Mouse (Mus musculus) kidney, adult 9 months (tissue): ENCODE measurements around the gene Tes.
"Not testable (repeated sequence)": the region's sequence is repeated elsewhere in the genome, so short reads cannot be mapped to it uniquely, and the experiment has no call there.

Experiments used
- DNase-seq: peaks from one replicate; pipeline ENCODE4 v3.0.0; 2022

The Tes gene

DNA sequence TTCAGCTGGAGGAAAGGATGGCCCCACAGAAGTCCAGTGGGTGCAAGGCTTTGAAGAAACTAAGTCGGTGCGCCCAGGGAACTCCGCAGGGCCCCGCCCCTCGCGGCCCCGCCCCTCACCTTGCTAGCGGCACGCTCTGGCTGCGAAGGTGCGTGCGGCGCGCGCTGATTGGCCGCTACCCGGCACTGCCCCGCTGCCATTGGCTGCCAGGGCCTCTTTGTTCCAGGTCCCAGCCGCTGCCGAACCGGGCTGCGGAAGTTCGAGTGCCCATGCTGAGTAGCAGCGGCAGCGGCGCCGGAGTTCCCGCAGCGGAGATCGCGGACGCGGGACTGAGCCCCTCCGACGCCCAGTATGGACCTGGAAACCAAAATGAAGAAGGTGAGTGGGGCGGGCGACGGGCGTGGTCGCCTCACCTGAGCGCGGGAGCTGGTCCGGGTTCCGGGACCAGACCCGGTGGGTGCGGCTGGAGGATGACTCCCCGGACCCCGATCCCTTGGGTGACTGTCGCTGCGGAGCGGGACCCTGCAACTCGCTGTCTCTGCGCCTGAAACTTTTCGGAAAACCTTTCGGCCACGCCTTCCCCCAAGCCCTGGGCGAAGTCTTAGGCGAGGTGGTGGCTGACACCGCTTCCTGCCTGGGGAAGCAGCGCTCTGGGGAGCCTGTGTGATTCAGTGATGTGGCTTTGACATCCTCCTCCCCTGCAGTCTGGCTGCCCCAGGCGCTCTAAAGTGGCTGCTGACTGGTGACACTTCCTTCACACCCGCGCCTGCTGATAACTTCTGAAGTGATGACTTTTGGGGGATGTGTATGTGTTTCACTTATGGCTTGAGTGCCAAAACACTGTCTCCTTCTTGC, at the start of gene Tes:
TSS of gene Tes (plus strand) at position 214 of the 855 bp plus-strand sequence.
- peak; percentile 87 for DNase-seq

- DNase-seq: no peak
These were observed 39.1 kb upstream of the Tes start for GRCm38 (mm10) chr6:17025886-17026285.

- DNase-seq: peak; percentile 59
These were observed 37.4 kb upstream of the Tes start for GRCm38 (mm10) chr6:17027572-17027971.

- DNase-seq: no peak
These were observed 36.1 kb upstream of the Tes start for GRCm38 (mm10) chr6:17028809-17029208.

GRCm38 (mm10) chr6:17032231-17032728, 32.7 kb upstream of the Tes start:
- no peak for DNase-seq

DNA sequence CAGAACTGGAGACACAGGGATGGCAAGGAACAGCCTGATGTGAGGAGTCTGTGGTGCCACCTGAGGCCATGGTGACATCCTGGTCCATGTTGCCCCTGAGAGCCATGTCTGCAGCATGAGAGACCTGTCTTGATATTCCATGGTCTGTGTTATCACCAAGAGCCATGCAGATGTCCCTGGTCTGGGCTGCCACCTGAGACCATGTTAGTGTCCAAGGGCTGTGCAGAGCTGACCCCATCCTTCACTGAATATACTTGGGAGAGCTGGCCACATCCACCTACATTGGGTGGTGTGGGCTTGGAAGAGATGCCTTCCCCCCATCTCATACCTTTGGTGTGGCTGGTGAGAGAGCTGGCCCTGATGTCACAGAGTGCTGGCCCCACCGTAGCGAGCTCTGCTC, 30.9 kb upstream of the Tes start:
- DNase-seq: no peak

DNA sequence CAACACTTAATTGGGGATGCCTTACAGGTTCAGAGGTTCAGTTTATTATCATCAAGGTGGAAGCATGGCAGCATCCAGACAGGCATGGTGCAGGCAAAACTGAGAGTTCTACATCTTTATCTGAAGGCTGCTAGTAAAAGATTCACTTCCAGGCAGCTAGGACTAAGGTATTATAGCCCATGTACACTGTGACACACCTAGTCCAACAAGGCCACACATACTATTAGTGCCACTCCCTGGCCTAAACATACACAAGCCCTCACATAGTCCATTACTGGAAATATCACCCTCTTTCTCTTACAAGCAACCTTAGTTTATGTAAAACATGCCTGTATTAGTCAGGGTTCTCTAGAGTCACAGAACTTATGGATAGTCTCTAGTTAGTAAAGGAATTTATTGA, 29.7 kb upstream of the Tes start:
- no peak for DNase-seq

DNA sequence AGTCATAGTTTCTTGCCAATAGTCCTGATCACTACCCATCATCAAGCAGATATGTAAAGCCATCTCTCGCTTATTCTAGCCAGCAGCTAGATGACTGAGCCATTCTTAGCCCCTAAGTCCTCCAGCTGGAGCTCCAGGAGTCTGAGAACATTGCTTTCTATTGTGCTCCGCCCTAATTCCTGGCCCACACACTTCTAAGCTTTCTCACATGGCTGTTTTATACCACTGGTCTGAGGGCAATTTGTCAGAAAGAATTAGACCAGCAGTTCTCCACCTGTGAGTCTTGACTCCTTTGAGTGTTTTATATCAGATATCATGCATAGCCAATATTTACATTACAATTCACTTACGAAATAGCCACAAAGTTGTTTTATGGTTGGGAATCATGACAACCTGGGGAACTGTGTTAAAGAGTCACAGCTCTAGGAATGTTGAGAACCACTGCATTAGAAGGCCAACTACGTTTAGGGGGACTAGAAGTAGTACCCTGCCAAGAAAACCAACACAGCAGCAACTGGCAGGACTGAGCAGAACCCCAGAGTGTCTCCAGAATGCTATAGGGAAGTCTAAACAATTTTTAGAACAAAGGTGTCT, 13.4 kb upstream of the Tes start:
- DNase-seq: no peak

GRCm38 (mm10) chr6:17053028-17053660, 11.8 kb upstream of the Tes start:
- DNase-seq: no peak

DNA sequence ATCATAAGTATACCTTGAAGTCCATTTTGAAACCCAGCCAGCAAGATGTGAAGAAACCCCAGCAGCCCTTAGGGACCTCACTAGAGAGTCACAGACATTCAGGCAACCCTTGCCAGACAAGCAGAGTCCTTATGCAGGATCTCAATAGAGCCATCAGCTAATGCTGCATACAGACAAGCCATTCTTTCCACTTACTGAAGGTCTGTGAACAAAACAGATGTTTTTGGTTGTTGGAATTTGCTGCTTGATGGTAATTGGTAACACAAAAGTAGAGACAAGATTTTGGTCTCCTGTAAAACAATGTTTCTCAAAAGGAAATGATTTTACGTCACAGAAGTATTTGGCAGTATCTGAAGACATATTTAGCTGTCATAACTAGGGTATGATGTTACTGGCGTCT, 10.2 kb upstream of the Tes start:
- DNase-seq: no peak

DNA sequence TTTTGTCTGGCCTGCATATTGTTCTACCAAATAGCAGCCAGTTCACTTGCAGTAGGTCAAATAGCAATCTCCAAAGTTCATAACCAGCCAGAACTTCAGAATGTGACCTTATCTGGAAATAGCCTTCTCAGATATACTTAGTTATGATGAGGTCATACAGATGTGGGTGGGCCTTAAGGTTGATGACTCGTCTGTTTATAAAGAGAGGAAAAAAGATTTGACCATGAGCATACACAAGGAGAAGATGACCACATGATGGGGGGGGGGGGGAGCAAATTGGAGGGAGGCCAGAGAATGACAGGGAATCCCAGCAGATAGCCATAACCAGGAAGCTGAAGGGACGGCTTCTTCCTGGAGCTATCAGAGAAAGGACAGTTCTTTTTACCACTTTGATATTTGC, 9.3 kb upstream of the Tes start:
- DNase-seq: no peak

DNA sequence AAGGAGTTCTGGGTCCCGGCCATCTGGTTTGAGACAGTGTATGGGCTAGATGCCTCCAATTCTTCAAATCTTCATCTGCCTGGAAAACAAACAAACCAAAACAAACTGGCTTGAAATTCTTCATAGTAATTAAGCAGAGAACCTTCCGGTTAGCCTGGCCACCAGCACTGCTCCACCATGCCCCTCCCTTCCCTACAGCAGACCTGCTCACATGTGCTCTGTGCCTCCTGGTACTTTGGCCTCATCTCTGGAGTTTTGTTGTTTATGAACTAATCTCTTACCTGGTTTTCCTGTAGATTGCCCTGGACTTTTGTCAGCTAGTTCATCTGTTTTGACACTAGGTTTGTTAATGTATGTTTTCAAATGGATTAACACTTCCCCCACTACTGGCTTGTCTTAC, 5.4 kb upstream of the Tes start:
- DNase-seq: peak; percentile 68

DNA sequence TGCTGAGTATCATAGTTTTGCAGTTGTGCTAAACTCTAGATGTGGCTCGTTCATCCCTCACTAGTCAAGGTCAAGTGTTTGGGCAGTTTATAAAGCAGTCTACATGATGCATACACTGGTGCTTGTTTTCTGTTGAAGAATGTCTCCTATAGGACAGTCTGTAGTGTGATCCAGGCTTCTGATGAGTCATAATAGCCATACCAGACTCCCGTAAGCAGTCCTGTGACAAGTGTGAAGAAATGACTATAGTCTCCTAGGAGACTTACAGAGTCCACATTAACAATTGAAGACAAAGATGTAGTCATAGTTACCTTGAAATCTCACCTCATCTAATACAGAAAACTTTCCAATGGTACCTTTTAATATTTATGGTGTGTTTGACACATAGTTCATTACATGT, 4.8 kb upstream of the Tes start:
- DNase-seq: no peak

- DNase-seq: not testable (repeated sequence)
These were observed 3.1 kb upstream of the Tes start for GRCm38 (mm10) chr6:17061826-17062225.

GRCm38 (mm10) chr6:17062366-17062765, 2.6 kb upstream of the Tes start:
- peak; percentile 79 for DNase-seq

GRCm38 (mm10) chr6:17065791-17066169, 831 bp downstream of the Tes start:
- no peak for DNase-seq

DNA sequence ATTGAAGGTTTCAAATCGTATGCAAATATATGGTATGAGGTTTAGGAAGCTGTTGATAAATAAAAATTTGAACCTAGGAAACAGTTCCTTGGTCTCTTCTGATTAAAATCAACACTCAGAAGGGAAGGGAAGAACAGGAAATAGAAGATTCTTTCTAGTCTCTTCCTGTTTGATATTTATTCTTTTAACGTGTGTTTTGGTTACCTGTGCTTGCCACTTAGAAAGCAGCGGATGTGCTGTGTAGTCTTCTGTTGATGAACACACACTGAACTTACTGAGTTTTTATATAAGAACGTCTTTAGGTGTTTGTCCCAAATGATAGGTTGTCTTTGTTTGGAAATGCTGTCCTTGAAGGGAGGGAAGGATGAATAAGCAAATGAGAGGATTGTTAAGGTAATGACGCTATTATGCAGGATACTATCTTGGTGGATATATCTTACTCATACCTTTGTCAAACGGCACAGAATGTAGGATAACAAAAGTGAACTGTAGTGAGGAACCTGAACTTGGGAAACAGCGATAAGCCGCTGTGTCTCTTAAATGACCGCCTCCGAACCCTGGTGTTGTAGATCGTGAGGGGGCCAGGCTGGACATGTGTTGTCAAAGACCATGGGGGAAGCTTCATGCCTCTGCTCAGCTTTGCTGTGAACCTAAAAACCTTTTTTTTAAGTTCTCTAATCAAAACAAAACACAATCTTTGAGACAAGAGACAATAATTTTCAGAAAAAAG, 1.4 kb downstream of the Tes start:
- no peak for DNase-seq

GRCm38 (mm10) chr6:17071899-17072298, 7.0 kb downstream of the Tes start:
- DNase-seq: no peak

DNA sequence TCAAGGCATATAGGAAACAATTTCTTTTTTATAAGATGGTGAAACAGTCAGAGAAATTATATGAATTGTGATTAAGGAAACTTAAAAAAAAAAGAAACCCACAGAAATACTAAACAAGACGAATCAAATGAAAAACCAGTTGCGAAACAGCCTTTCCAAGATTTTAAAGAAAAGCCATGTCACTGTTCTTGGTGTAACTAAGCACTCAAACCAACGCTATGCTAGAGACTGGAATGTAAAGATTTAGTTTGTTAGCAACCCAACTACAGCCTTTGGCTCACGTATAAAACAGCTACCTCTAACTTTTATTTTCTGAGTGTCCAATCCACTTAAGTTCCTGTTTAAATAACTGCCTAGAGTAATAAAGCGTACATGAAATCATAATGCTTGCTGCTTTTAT, 7.4 kb downstream of the Tes start:
- DNase-seq: no peak

- no peak for DNase-seq
These were observed 8.0 kb downstream of the Tes start for GRCm38 (mm10) chr6:17072763-17073484.

DNA sequence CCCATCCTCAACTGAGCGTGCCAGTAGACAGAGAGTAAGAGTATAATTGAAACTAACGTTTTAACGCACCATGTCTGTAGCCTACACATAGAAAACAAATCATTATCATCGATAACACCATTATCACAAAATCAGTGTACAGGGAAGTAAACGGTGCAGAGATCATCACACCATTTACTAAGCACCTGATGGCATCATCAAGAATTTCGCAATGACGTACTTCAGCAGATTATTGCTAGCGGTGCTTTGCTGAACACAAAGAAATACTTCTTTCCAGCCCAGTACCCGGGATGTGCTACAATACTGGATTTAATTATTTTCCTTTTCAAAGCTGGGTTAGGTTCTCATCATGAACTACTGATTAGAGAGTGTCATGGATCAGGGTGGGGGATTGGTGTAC, 12.3 kb downstream of the Tes start:
- no peak for DNase-seq

GRCm38 (mm10) chr6:17077720-17078119, 12.8 kb downstream of the Tes start:
- DNase-seq: peak; percentile 31

GRCm38 (mm10) chr6:17079304-17079703, 14.4 kb downstream of the Tes start:
- DNase-seq: peak; percentile 42
